Mouse (Mus musculus): ENCODE results near the gene Ccdc8. TPM values are rescaled to one million over a fixed set of nuclear protein-coding genes. Genes with fewer than 3 reads are reported as not detected.

Ccdc8 gene
- total and polyA plus RNA-seq, 3 experiments: 0.11 TPM; not detected in 2

Other genes with a start within 250 kb of the Ccdc8 start
- 72.0 and 88.6 TPM in 2 replicates for gene Slc1a5, start 211.4 kb upstream of the Ccdc8 start, total RNA-seq (2012; rRNA removed)
- 100 to 1,000 TPM in 1 of 2 experiments, not detected in 1; 180 TPM for gene Slc1a5, start 211.4 kb upstream of the Ccdc8 start, polyA plus RNA-seq (2012; ENCODE audit: insufficient read depth in 1 of 2, insufficient read length in 2 of 2, low read depth in 1 of 2, low replicate concordance in 2 of 2, missing spikeins in 1 of 2)
- gene Strn4, start 176.8 kb upstream of the Ccdc8 start, total RNA-seq (2012; rRNA removed): 54.7 and 55.8 TPM in 2 replicates
- gene Strn4, start 176.8 kb upstream of the Ccdc8 start, polyA plus RNA-seq (2012; ENCODE audit: insufficient read depth in 1 of 2, insufficient read length in 2 of 2, low read depth in 1 of 2, low replicate concordance in 2 of 2, missing spikeins in 1 of 2): 10 to 100 TPM in 1 of 2 experiments, not detected in 1; 93.5 TPM
- gene Fkrp, start 176.0 kb upstream of the Ccdc8 start, total RNA-seq (2012; rRNA removed): 12.6 and 15.9 TPM in 2 replicates
- 10 to 100 TPM in 1 of 2 experiments, not detected in 1; 19.2 TPM for gene Fkrp, start 176.0 kb upstream of the Ccdc8 start, polyA plus RNA-seq (2012; ENCODE audit: insufficient read depth in 1 of 2, insufficient read length in 2 of 2, low read depth in 1 of 2, low replicate concordance in 2 of 2, missing spikeins in 1 of 2)
- gene Prkd2, start 149.8 kb upstream of the Ccdc8 start, total RNA-seq (2012; rRNA removed): 2.1 and 2.9 TPM in 2 replicates
- 1 to 10 TPM in 1 of 2 experiments, not detected in 1; 8.7 TPM for gene Prkd2, start 149.8 kb upstream of the Ccdc8 start, polyA plus RNA-seq (2012; ENCODE audit: insufficient read depth in 1 of 2, insufficient read length in 2 of 2, low read depth in 1 of 2, low replicate concordance in 2 of 2, missing spikeins in 1 of 2)
- 0.31 and 0.49 TPM in 2 replicates for gene Dact3, start 117.4 kb upstream of the Ccdc8 start, total RNA-seq (2012; rRNA removed)
- gene Dact3, start 117.4 kb upstream of the Ccdc8 start, polyA plus RNA-seq (2012; ENCODE audit: insufficient read depth in 1 of 2, insufficient read length in 2 of 2, low read depth in 1 of 2, low replicate concordance in 2 of 2, missing spikeins in 1 of 2): 1 to 10 TPM in 1 of 2 experiments, not detected in 1; 2.1 TPM
- 0.39 TPM in 1 of 2 replicates, not detected in the other for gene Gng8, start 100.9 kb upstream of the Ccdc8 start, total RNA-seq (2012; rRNA removed)
- 1 to 10 TPM in 1 of 2 experiments, not detected in 1; 2.2 TPM for gene Gng8, start 100.9 kb upstream of the Ccdc8 start, polyA plus RNA-seq (2012; ENCODE audit: insufficient read depth in 1 of 2, insufficient read length in 2 of 2, low read depth in 1 of 2, low replicate concordance in 2 of 2, missing spikeins in 1 of 2)
- 19.6 and 22.8 TPM in 2 replicates for gene Ptgir, start 86.2 kb upstream of the Ccdc8 start, total RNA-seq (2012; rRNA removed)
- gene Ptgir, start 86.2 kb upstream of the Ccdc8 start, polyA plus RNA-seq (2012; ENCODE audit: insufficient read depth in 1 of 2, insufficient read length in 2 of 2, low read depth in 1 of 2, low replicate concordance in 2 of 2, missing spikeins in 1 of 2): 10 to 100 TPM in 1 of 2 experiments, not detected in 1; 23.7 TPM
- 450 and 482 TPM in 2 replicates for gene Calm3, start 68.6 kb upstream of the Ccdc8 start, total RNA-seq (2012; rRNA removed)
- gene Calm3, start 68.6 kb upstream of the Ccdc8 start, polyA plus RNA-seq (2012; ENCODE audit: insufficient read depth in 1 of 2, insufficient read length in 2 of 2, low read depth in 1 of 2, low replicate concordance in 2 of 2, missing spikeins in 1 of 2): 1,000 to 10,000 TPM in 1 of 2 experiments, 100 to 1,000 TPM in 1; 515 to 1,030 TPM
- not detected in 2 replicates for gene Pnmal2, start 48.0 kb upstream of the Ccdc8 start, total RNA-seq (2012; rRNA removed)
- gene Pnmal2, start 48.0 kb upstream of the Ccdc8 start, polyA plus RNA-seq (2012; ENCODE audit: insufficient read depth in 1 of 2, insufficient read length in 2 of 2, low read depth in 1 of 2, low replicate concordance in 2 of 2, missing spikeins in 1 of 2): under 1 TPM in 1 of 2 experiments, not detected in 1; 0.07 TPM
- 0.19 and 0.23 TPM in 2 replicates for gene Pnmal1, start 33.0 kb upstream of the Ccdc8 start, total RNA-seq (2012; rRNA removed)
- gene Pnmal1, start 33.0 kb upstream of the Ccdc8 start, polyA plus RNA-seq (2012; ENCODE audit: insufficient read depth in 1 of 2, insufficient read length in 2 of 2, low read depth in 1 of 2, low replicate concordance in 2 of 2, missing spikeins in 1 of 2): under 1 TPM in 1 of 2 experiments, not detected in 1; 0.53 TPM
- not detected in 2 replicates for gene Gm42372, start 9.6 kb upstream of the Ccdc8 start, total RNA-seq (2012; rRNA removed)
- gene Gm42372, start 9.6 kb upstream of the Ccdc8 start, polyA plus RNA-seq (2012; ENCODE audit: insufficient read depth in 1 of 2, insufficient read length in 2 of 2, low read depth in 1 of 2, low replicate concordance in 2 of 2, missing spikeins in 1 of 2): under 1 TPM in 1 of 2 experiments, not detected in 1; 0.42 TPM
- gene Ppp5c, start 35.2 kb downstream of the Ccdc8 start, total RNA-seq (2012; rRNA removed): 94.2 and 101 TPM in 2 replicates
- 100 to 1,000 TPM; 178 to 249 TPM for gene Ppp5c, start 35.2 kb downstream of the Ccdc8 start, polyA plus RNA-seq (2012; ENCODE audit: insufficient read depth in 1 of 2, insufficient read length in 2 of 2, low read depth in 1 of 2, low replicate concordance in 2 of 2, missing spikeins in 1 of 2)
- gene Hif3a, start 69.7 kb downstream of the Ccdc8 start, total RNA-seq (2012; rRNA removed): 8.0 and 9.6 TPM in 2 replicates
- gene Hif3a, start 69.7 kb downstream of the Ccdc8 start, polyA plus RNA-seq (2012; ENCODE audit: insufficient read depth in 1 of 2, insufficient read length in 2 of 2, low read depth in 1 of 2, low replicate concordance in 2 of 2, missing spikeins in 1 of 2): 10 to 100 TPM in 1 of 2 experiments, not detected in 1; 37.9 TPM
- 0.23 and 0.36 TPM in 2 replicates for gene Psg16, start 81.3 kb downstream of the Ccdc8 start, total RNA-seq (2012; rRNA removed)
- gene Psg16, start 81.3 kb downstream of the Ccdc8 start, polyA plus RNA-seq (2012; ENCODE audit: insufficient read depth in 1 of 2, insufficient read length in 2 of 2, low read depth in 1 of 2, low replicate concordance in 2 of 2, missing spikeins in 1 of 2): under 1 TPM in 1 of 2 experiments, not detected in 1; 0.67 TPM
- not detected in 2 replicates for gene Ceacam3, start 157.6 kb downstream of the Ccdc8 start, total RNA-seq (2012; rRNA removed)
- not detected for gene Ceacam3, start 157.6 kb downstream of the Ccdc8 start, polyA plus RNA-seq (2012; ENCODE audit: insufficient read depth in 1 of 2, insufficient read length in 2 of 2, low read depth in 1 of 2, low replicate concordance in 2 of 2, missing spikeins in 1 of 2)
- not detected in 2 replicates for gene Psg29, start 210.8 kb downstream of the Ccdc8 start, total RNA-seq (2012; rRNA removed)
- gene Psg29, start 210.8 kb downstream of the Ccdc8 start, polyA plus RNA-seq (2012; ENCODE audit: insufficient read depth in 1 of 2, insufficient read length in 2 of 2, low read depth in 1 of 2, low replicate concordance in 2 of 2, missing spikeins in 1 of 2): not detected